Mouse (Mus musculus) urinary bladder, postnatal 25 days (tissue): Measurements from ENCODE around the gene Galt.
A peak's percentile ranks its signal among the peaks of the same experiment; 100 is the strongest.
"Not testable (repeated sequence)": the region's sequence is repeated elsewhere in the genome, so short reads cannot be mapped to it uniquely, and the experiment has no call there.

Experiments
- DNase-seq: peaks from one replicate; pipeline ENCODE4 v3.0.0; 2022; ENCODE audit warnings: low spot score

The Galt gene

GRCm38 (mm10) chr4:41740380-41741157 is 14.5 kb upstream of the Galt start:
- DNase-seq, result no peak

- peak; percentile 85 for DNase-seq
Measured at GRCm38 (mm10) chr4:41741158-41741560, 13.9 kb upstream of the Galt start.

- no peak for DNase-seq
Measured at GRCm38 (mm10) chr4:41744131-41744530, 10.9 kb upstream of the Galt start.

- no peak for DNase-seq
Measured at GRCm38 (mm10) chr4:41745021-41745420, 10.0 kb upstream of the Galt start.

GRCm38 (mm10) chr4:41755338-41756305 is 594 bp downstream of the Galt start, which contains the start of gene Sigmar1:
TSS of gene Sigmar1 (minus strand) at chr4:41756157.
- DNase-seq, result peak; percentile 80

- no peak for DNase-seq
Measured at GRCm38 (mm10) chr4:41756440-41756839, 1.4 kb downstream of the Galt start.

- no peak for DNase-seq
Measured at GRCm38 (mm10) chr4:41757321-41757720, 2.3 kb downstream of the Galt start.

GRCm38 (mm10) chr4:41758021-41758420 is 3.0 kb downstream of the Galt start:
- DNase-seq, result no peak

GRCm38 (mm10) chr4:41758701-41759100 is 3.7 kb downstream of the Galt start:
- no peak for DNase-seq

GRCm38 (mm10) chr4:41759206-41759605 is 4.2 kb downstream of the Galt start:
- DNase-seq, result no peak

- DNase-seq, result no peak
Measured at GRCm38 (mm10) chr4:41759656-41760287, 4.7 kb downstream of the Galt start.

GRCm38 (mm10) chr4:41760288-41760721 is 5.3 kb downstream of the Galt start:
- DNase-seq, result peak; percentile 78

- no peak for DNase-seq
Measured at GRCm38 (mm10) chr4:41760911-41761310, 5.9 kb downstream of the Galt start.

- DNase-seq, result no peak
Measured at GRCm38 (mm10) chr4:41761680-41762079, 6.7 kb downstream of the Galt start.

GRCm38 (mm10) chr4:41762099-41762687 is 7.2 kb downstream of the Galt start:
- DNase-seq, result no peak

GRCm38 (mm10) chr4:41762688-41763114 is 7.7 kb downstream of the Galt start:
- not testable (repeated sequence) for DNase-seq

- not testable (repeated sequence) for DNase-seq
Measured at GRCm38 (mm10) chr4:41763176-41763575, 8.1 kb downstream of the Galt start.

- not testable (repeated sequence) for DNase-seq
Measured at GRCm38 (mm10) chr4:41767301-41767700, 12.3 kb downstream of the Galt start.

GRCm38 (mm10) chr4:41772946-41773345 is 17.9 kb downstream of the Galt start:
- not testable (repeated sequence) for DNase-seq

GRCm38 (mm10) chr4:41773502-41773901 is 18.5 kb downstream of the Galt start:
- DNase-seq, result peak; percentile 47

GRCm38 (mm10) chr4:41774002-41774401 is 19.0 kb downstream of the Galt start, which contains the start of gene Ccl27a:
TSS of gene Ccl27a (minus strand) at chr4:41774247.
- DNase-seq, result peak; percentile 69

GRCm38 (mm10) chr4:41774506-41774905 is 19.5 kb downstream of the Galt start:
- DNase-seq, result not testable (repeated sequence)
